Mouse (Mus musculus): ENCODE data around the gene Card11. TPM values are rescaled to one million over a fixed set of nuclear protein-coding genes. Genes with fewer than 3 reads are reported as not detected.

Card11 gene
- polyA plus RNA-seq (2012; rRNA removed; ENCODE audit: low replicate concordance) = 1.2 and 5.8 TPM in 2 replicates

DNA sequence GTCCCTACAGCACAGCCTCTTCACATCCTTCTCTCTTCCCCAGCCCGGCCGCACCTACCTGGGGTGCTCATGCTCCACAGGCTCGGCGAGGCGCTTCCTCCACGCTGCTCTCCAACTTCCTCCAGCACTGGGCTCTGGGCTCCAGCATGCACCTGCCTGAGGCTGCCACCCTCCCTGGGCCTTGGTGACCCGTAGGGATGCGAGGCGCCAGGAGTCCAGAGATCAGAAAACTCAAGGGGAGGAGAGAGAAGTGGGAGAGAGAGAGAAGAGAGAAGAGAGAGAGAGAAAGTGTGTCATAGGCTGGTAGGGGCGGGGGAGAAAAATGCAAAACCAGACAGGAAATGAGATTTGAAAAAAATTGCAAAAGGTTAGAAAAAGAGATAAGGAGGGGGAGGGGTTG is at the start of gene Card11:
Card11 (minus strand) TSS at position 234 of the 400 bp plus-strand sequence.

DNA sequence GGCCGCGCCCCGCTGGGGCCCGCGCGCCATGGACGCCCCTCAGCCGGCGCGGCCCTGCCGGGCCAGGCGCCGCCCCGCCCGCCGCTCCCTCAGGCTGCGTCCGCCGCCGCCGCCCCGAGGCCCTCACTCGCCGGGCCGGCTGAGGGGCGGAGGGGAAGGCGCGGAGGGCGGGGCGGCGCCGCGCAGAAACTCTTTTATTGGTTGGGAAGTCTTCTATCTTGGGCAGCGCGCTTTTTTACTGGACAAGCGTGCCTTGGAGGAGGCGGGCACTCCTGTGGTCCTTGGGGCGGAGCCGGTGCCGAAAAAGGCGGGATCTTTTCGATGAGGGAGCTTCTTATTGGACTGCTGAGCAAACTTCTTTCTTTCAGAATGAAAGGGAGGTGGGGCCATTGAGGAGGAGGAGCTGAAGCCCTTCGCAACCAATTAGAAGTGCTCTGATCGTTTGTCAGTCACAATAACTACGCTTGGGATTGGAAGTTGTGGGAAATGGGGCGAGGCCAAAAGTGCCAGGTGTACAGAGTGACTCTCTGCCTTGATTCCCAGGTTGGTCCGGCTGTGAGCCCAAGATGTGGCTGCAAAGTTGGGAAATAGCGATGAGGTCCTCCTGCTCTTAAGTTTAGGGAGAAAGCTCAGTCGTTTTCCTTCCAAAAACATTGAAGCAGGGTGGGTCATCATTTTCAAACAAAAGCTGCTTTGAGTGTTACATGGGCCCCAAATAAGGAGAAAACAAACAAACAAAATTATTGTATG is 169.9 kb downstream of the Card11 start, which contains the start of gene Gna12:
Gna12 (minus strand) TSS at position 118 of the 750 bp plus-strand sequence.

Other genes starting within 250 kb of the Card11 start
- gene Gna12, start 170.2 kb downstream of the Card11 start, polyA plus RNA-seq (2012; rRNA removed; ENCODE audit: low replicate concordance) = 113 and 138 TPM in 2 replicates
- 4.7 and 7.9 TPM in 2 replicates for gene Sdk1, start 240.9 kb upstream of the Card11 start, polyA plus RNA-seq (2012; rRNA removed; ENCODE audit: low replicate concordance)